Mouse (Mus musculus) frontal cortex, adult 2 months (tissue): ENCODE data around the gene Pla2g4e. TPM values are rescaled to one million over a fixed set of nuclear protein-coding genes. Genes with fewer than 3 reads are reported as not detected.

Experiments used
- DNase-seq, 2 experiments: peaks; one replicate each; pipeline ENCODE4 v3.0.0; 2022; ENCODE audit warnings: low spot score in 1 of 2; ENCODE audit errors: extremely low spot score in 1 of 2
- polyA plus RNA-seq: library from polyadenylated mRNA; depleted of rRNA; stranded (reverse); fragments of >200 nt; gene quantifications from 2 replicates; pipeline ENCODE4 v1.2.3, GENCODE M21; 2012; rRNA removed

Gene Pla2g4e
- polyA plus RNA-seq, 1 experiment: 12.3 TPM

- no peak for DNase-seq
Measured at GRCm38 (mm10) chr2:120126901-120127300, 118.2 kb downstream of the Pla2g4e start.

DNA sequence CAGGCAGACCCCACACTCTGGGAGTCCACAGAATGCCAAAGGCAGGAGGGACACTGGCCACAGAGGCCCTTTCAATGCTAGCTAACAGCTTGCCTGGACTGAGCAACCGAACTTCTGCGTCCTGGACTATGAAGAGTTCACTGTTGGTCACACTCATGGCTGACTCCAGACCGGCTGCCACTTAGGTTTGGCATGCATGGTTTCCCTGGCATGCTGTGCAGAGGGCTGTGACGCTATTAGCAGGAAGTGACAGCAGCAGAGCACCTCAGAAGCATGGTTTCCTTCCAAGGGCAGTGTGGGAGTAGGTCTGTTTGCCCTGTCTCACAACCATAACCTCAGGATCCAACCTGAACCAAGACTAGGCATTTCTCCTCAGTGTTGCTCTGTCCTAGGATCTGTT is 118.7 kb downstream of the Pla2g4e start:
- DNase-seq: no peak

GRCm38 (mm10) chr2:120125461-120125860 is 119.7 kb downstream of the Pla2g4e start:
- no peak for DNase-seq

GRCm38 (mm10) chr2:120124946-120125345 is 120.2 kb downstream of the Pla2g4e start:
- DNase-seq: no peak

DNA sequence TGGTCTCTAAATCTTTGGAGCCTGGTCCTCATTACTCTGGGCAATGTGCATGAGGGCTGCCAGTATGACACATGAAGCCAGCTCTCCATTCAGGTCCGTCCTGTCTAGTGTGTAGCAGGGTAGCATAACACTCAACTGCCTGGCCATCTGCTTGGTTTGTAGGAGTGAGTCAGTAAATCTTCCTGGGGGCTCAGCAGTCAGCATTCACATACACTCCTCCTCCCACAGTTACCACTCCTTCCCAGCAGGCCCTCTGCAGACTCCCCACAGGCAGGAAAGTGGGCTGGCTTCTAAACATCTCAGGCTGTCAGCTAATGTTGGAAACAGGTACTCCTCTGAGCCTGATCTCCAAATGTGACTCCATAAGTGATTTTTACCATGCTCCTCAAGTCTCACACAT is 121.0 kb downstream of the Pla2g4e start:
- peak; percentile 14 to 39 for DNase-seq

- DNase-seq: no peak
Measured at GRCm38 (mm10) chr2:120122983-120123382, 122.2 kb downstream of the Pla2g4e start.

GRCm38 (mm10) chr2:120117346-120117745 is 127.8 kb downstream of the Pla2g4e start:
- no peak for DNase-seq

Other genes starting within 250 kb of the Pla2g4e start
- gene Jmjd7, start 217.9 kb downstream of the Pla2g4e start, polyA plus RNA-seq: 3.3 and 4.1 TPM in 2 replicates
- 2.5 and 2.9 TPM in 2 replicates for gene Gm28042, start 217.8 kb downstream of the Pla2g4e start, polyA plus RNA-seq
- 3.5 and 3.9 TPM in 2 replicates for gene Pla2g4b, start 211.9 kb downstream of the Pla2g4e start, polyA plus RNA-seq
- 10.9 and 11.8 TPM in 2 replicates for gene Ehd4, start 90.7 kb downstream of the Pla2g4e start, polyA plus RNA-seq
- 0.12 and 0.21 TPM in 2 replicates for gene Pla2g4d, start 43.9 kb upstream of the Pla2g4e start, polyA plus RNA-seq
- 0.06 and 0.36 TPM in 2 replicates for gene Pla2g4f, start 68.8 kb upstream of the Pla2g4e start, polyA plus RNA-seq
- 51.8 and 68.0 TPM in 2 replicates for gene Vps39, start 107.8 kb upstream of the Pla2g4e start, polyA plus RNA-seq
- 10.5 and 11.1 TPM in 2 replicates for gene Ganc, start 158.6 kb upstream of the Pla2g4e start, polyA plus RNA-seq
- gene Tmem87a, start 158.8 kb upstream of the Pla2g4e start, polyA plus RNA-seq: 23.2 and 24.1 TPM in 2 replicates
- gene Capn3, start 210.7 kb upstream of the Pla2g4e start, polyA plus RNA-seq: 6.1 and 10.3 TPM in 2 replicates